Mouse (Mus musculus): Measurements from ENCODE around the gene Ldlrad3.

The Ldlrad3 gene

DNA sequence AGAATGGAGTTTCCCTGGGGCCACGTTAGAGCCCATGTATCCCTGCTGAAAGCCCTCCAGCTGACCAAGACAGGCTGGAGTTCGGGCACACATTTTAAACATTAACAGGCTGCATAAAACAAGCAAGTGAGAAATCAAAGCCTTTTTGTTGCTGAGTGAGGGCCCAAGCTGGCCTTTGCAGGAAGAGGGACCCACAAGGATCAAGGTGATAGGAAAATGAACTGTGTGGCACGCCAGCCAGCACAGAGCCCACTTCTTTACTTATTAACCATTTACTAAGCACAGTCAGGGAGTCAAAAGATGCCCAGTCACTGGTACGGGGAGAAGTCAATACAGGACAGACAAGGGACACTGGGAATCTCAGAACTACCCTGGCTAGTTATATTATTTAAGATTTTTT lies 218.6 kb downstream of the Ldlrad3 start:
- DNase-seq (ENCODE audit: low read depth in 1 of 2, low spot score in 2 of 2): no peak

DNA sequence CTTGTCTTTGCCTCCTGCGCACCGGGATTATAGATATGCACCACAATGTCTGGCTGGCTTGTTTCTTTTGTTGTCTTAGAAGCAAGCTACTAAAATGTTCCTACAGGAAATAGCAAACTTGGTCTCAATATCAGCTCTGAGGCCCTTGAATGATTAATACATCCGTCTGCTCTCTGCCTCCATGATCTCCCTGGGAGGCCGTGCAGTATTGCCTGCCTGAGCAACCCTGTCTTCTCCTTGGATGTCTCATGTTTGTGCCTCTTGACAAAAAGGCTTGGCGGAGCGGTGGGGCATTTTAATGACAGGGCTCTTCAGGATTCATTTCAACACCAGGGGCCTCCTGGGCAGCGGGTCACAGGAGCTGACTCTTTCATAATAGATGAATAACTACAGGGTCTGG lies 219.0 kb downstream of the Ldlrad3 start:
- no peak for DNase-seq (ENCODE audit: low read depth in 1 of 2, low spot score in 2 of 2)

DNA sequence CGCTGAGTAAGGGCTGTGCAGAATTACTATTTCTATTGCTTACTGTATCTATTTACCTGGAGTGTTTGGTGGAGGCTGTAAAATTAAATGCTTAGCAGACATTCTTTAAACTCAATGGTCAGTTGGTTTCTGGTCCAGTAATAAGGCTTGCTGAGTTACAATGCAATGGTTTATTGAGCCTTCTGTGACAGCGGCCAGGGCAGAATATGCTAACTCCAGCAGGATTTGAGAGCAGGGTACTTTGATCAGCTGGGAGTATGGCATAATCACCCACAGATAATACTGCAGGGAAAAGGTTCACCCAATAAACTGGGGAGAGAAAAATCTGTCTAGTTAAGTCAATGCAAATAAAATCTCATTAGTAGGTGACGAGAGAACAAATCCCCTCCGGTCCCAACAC lies 220.2 kb downstream of the Ldlrad3 start:
- no peak for DNase-seq (ENCODE audit: low read depth in 1 of 2, low spot score in 2 of 2)

DNA sequence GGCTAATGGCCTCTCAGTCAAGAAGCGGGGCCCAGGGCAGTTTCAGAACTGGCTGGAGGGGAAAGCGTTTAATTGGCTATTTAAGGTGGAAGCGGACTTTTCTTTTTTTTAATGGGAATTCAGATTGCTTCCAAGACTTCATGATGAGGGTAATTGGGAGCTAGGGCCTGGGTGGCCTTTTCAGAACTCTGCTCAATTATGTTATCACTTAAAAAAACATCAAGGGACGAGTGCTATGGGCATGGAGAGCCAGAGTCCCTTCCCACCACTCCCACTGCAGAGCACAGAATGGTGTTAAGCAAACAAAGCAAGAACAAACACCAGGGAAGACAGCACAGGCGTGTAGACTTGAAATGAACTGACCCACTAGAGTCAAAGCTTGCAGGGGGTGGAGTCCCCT lies 220.7 kb downstream of the Ldlrad3 start:
- DNase-seq (ENCODE audit: low read depth in 1 of 2, low spot score in 2 of 2): no peak

DNA sequence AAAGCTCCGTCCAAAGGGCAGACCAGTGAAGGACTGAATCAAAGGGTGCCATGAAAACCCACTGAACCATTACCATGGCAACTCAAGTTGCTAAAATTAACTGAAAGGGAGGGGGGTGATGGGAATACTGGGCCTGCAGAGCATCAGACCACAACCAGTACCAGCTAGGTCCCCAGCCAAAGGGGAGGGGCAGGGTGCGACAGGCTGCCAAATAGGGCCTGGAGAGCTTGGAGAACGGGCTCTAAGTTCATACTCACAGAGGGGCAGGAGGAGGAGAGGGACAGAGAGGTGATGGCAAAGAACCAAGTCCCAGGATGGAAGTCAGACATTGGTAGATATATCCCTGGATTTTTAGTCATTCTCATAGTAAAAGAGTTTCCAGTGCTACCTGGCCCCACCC lies 222.8 kb downstream of the Ldlrad3 start:
- DNase-seq (ENCODE audit: low read depth in 1 of 2, low spot score in 2 of 2): no peak

DNA sequence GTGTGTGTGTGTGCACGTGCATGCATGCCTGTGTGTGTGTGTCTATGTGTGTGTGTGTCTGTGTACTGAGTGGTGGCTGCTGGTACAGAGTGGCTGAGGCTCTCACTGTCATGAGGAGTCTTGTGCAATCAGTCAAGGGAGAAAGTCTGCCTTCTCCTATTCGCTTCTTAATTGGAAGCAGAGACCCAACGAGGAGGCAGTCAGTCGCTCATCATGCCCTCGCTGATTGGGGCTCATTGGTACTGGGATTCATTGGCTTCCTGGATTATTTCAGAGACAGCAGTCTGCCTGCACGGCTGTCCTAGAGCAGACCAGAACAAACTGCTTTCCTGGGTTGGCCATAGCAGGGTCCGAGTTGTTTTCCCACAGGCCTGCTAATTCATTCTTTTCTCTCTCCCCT lies 223.8 kb downstream of the Ldlrad3 start:
- DNase-seq (ENCODE audit: low read depth in 1 of 2, low spot score in 2 of 2): no peak

DNA sequence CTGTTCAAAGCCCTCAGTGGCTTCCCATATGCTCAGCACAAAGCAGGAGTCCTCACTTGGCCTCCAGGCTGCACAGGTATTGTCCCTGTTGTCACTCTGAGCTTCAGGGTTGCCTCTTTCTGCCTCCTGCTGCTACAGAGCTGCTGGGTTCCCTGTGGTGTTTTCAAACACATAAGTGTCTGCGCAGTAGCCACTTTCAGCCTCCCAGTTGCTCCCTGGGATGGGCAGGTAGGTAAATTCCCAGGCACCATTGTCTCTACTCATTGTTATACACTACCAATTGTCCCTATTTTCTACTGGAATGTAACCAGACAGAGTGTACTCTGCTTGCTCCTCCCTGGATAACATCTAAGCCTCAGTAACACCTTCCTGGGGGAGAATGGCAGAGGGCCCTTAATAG lies 224.8 kb downstream of the Ldlrad3 start:
- no peak for DNase-seq (ENCODE audit: low read depth in 1 of 2, low spot score in 2 of 2)

DNA sequence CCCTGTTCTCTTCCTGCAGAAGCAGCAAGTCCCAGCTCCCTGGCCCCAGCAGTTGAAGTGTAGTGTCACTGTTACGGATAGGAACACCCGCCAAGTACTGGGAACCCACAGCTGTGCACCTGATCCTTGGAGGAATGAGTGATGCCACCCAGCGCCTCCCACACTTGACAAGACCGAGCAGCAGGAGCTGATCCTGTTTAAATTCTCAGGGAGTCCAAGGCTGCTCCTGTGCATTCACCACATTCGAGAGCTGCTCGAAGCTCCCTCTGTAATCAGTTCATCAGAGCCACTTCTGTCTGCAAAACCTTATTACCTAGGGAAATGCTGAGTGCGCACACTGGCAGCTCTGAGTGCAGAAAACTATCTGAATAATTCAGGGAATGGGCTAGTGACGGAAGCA lies 225.5 kb downstream of the Ldlrad3 start:
- no peak for DNase-seq (ENCODE audit: low read depth in 1 of 2, low spot score in 2 of 2)

DNA sequence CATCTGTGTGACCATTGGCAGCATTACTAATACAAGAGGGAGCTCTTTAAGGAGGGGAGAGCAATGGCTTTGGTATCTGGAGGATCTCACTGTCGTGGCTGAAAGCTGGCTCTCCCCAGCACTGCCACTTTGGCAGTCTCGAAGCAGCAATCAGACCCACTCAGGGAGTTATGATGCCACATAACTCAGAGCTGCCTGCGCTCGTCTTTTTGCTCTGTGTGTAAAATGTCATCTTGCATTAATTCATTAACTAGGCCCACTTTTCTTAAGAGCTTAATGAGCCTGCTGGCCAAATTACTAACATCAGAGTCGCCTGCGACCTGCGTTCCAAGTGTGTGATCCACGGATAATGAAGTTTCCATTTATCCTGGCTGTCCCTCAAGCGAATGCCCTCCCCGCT lies 230.1 kb downstream of the Ldlrad3 start:
- no peak for DNase-seq (ENCODE audit: low read depth in 1 of 2, low spot score in 2 of 2)

DNA sequence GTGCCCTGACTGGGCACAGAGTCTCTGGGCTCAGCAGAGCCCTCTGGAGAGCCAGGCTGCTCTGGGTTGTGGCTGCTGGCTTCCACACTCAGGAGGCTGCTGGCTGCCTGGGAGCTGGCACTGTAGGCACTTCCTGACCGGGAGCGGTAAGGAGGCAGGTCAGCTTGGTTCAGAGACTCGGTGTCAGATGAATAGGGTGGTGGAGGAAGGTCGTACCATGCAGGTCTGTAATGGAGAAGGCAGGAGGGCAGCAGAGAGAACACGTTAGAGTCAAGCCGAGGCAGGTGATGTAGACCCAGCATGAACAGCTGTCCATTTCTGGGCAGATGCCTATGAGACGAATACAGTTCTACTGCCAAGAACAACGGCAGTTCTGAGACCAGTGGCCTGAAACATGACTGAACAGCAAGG lies 233.2 kb downstream of the Ldlrad3 start:
- DNase-seq (ENCODE audit: low read depth in 1 of 2, low spot score in 2 of 2): no peak

DNA sequence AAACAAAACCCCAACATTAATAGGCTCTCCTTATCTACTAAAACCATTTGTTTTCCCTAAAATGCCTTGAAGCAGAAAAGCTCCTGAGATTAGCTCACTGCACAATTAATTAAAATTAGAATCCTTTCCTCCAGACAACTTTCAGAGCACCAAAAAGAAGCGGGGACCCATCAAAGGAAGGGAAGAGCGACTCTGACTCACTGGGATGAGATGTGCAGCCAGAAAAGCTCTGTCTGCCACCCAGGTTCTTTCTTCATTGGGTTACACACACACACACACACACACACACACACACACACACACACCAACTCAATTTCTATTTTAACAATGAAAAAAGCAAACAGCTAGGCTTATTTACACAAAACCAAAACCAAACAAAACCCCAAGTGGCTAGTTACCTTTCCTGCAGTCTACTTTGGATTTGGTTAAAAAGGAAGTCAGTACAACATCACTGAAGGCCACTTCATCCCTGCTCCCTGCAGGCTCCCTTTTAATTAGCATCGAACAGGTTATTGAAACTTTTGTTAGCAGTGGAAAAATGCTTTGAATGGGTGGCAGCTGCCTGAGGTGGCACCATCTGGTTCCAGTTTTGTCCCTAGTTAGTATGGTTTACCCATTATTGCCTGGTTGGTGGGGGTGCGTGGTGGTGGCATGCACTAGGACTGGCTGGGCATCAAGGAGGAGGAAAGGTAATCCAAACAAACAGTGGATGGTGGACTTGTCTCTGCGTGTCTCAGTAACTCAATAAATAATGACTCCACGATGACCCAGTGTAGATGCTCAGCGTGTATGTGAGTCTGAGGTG lies 235.3 kb downstream of the Ldlrad3 start:
- no peak for DNase-seq (ENCODE audit: low read depth in 1 of 2, low spot score in 2 of 2)

DNA sequence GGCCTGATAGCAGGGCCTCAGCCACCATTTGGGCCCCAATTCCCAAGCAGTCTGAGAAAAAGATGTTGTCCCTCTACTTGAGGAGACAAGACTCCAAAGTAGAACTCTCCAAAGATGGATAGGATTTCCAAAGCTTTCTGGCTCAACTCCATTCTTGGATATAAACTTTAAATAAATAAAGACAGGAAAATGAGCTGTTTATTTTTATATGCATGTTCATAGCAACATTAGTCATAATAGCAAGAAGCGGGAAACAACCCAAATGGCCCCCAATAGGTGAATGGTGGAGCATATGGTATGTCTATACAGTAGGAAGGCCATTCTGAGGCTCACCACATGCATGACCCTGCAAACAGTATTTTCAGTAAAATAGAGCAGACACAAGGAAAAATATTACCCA lies 251.2 kb downstream of the Ldlrad3 start:
- DNase-seq (ENCODE audit: low read depth in 1 of 2, low spot score in 2 of 2): no peak

DNA sequence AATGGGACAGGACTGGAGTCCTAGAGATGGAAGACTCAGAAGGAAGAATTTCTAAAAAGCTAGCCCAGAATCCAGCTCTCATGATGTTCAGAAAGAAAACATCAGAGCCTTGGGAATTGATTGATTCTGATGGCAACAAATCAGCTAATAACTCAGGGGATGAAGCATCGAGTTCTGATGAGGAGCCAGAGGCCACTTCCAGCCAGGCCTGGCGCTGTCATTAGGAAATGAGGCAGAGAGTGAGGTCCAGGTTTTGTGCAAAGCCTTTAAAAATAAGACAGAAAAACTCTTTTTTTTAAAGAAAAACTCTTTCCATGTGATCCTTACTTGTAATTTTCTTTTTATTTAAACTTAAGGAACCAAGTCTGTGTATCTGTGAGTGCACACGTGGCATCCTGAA lies 252.9 kb downstream of the Ldlrad3 start:
- no peak for DNase-seq (ENCODE audit: low read depth in 1 of 2, low spot score in 2 of 2)

DNA sequence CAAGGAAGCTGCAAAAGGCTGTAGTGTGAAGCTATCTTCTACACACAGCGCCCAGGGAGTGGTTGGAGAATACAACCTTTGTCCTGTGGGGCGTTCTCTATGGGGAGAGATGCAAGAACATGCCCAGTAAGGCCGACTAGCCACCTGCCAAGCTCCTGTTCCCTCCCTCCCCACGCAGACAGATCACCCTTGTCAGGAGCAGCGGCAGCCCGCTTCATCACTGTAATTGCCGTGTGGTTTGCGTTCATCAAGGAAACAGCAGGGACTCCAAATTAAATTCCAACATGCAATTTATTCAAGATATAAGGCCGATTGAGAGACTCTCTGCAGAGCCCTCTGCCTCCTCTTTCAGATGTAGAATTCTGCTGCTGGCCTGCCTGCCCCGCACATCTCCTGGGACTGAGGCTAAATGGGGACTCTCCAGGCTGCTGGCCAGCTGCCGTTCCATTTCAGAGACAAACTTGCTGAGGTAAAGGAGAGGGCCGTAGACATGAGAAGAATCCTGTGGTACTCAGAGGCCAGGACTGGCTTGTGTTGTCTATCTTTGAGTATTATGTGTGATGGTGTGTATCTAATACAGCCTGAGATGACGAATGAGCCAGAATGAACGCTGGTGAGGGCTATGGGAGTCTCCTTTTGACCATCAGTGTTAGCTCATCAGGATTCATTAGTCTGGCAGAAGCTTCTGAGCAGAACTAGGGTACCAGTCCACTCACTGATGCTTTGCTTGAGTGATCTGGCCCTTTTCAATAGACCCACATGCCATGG lies 253.8 kb downstream of the Ldlrad3 start:
- no peak for DNase-seq (ENCODE audit: low read depth in 1 of 2, low spot score in 2 of 2)

DNA sequence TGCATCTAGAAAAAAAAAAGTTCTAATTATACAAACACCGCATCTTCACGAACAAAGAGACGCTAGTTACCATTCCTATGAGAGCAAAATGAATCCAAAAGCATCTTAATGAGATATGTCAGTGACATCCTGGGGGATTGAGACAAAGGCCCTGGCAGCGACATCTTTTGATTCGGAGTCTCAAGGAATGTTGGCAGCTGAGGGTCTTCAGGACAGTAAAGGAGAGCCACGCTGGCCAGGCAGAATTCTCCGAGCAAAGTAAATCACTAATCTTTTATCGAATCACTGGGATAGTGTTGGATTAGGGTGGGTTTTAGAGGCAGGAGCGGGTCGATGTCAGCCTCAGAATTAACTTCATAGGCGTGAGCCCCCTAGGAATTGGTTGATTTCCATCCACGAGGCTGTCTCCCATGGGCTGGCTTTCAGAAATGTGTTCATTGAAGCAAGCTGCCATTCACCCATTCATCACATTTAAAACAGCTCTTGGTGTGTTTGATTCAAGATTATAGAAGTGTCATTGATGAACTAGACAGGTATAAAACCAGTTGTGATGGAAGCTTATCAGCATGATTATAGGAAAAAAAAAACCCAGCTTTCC lies 260.5 kb downstream of the Ldlrad3 start:
- no peak for DNase-seq (ENCODE audit: low read depth in 1 of 2, low spot score in 2 of 2)

DNA sequence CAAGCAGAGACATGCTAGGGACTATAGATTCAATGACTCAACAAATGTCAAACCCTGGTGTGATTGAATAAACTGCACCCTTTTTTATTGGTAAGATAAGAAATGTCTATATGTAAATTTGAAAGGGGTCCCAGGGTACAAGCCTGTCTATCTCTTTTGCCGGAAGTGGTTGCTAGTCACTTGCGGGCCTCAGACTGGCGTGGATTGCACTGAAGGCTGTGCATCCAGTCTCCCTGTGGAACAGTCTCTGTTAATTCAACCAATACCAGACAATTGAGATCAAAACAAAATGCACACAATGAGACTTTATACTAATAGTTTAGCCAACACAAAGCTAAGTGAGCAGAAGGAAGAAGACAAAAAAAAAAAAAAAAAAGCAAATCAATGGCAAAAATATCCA lies 261.0 kb downstream of the Ldlrad3 start:
- DNase-seq (ENCODE audit: low read depth in 1 of 2, low spot score in 2 of 2): no peak

DNA sequence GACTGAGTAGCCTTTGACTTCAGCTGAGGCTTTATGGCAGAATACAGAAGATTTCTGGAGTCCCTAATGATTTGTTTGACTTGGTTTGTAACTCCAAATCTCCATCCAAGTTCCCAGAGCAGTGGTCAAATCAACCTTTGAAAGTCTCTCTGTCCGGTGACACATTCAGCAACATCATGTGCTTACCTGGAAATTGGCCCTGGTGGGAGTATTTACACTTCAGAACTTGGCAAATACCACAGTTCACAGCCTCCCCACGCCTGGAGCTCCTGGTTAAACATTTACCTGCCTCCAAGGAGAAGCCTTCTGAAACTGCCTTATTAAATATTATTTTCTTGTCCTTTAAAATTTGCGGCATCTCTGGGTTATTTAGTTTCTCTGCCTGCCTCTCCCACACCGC lies 263.0 kb downstream of the Ldlrad3 start:
- DNase-seq (ENCODE audit: low read depth in 1 of 2, low spot score in 2 of 2): no peak

DNA sequence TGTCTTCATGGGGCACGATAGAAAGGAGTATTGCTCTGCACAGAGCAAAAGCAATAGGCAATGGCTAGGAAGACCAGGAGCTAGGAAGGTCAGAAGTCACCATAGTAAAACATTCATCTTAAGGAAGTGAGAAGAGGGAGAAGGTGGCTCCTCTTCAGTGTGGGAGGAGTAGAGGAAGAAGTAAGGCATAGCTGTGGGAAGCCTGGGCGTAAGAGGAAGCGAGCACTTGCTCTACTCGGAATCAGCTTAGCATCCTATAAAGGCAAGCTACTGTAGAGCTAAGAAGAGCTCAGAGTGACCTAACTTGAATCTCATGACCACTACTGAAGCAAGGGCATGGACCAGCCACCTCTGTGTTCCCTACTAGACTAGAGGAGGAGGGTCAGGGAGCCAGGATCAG lies 263.9 kb downstream of the Ldlrad3 start:
- peak in 1 of 2 experiments; percentile 7 for DNase-seq (ENCODE audit: low read depth in 1 of 2, low spot score in 2 of 2)

DNA sequence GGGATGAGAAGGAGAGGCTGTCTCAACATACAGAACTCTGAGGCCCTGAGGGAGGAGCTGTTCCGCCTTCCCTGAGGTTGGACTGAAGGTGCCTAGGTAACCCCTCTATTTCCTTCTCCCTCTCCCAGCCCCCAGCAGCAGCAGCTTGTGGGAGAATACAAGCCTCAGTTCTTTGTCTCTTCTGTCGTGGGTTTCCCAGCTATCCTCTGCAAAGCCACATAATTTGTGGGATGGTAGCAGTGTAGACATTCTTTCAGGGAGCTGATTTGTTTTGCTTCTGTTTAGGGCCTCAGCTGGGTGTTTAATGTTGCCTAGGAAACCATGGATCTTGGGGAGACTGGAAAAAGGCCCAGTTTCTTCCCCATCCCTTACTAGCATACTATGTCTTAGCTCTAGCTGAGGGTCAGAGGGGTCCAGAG lies 266.0 kb downstream of the Ldlrad3 start:
- DNase-seq (ENCODE audit: low read depth in 1 of 2, low spot score in 2 of 2): no peak

DNA sequence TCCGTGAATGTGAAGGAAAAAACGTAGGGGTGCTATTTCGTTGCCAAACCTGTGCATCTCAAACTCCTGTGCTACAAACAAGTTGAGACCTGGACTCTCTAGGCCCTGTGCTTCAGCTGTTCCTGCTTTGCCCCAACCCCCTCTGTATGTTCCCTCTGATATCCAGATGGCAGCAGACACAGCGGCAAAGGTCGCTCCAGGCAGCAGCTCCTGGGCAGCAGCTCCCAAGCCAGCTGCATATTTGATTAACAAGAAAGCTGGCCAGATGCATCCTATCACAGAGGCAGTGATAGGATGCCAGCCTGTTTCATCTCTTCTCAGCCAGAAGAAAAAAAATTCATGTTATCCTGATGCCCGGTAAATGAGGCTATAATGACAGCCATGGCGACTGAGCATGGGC lies 267.7 kb downstream of the Ldlrad3 start:
- no peak for DNase-seq (ENCODE audit: low read depth in 1 of 2, low spot score in 2 of 2)

DNA sequence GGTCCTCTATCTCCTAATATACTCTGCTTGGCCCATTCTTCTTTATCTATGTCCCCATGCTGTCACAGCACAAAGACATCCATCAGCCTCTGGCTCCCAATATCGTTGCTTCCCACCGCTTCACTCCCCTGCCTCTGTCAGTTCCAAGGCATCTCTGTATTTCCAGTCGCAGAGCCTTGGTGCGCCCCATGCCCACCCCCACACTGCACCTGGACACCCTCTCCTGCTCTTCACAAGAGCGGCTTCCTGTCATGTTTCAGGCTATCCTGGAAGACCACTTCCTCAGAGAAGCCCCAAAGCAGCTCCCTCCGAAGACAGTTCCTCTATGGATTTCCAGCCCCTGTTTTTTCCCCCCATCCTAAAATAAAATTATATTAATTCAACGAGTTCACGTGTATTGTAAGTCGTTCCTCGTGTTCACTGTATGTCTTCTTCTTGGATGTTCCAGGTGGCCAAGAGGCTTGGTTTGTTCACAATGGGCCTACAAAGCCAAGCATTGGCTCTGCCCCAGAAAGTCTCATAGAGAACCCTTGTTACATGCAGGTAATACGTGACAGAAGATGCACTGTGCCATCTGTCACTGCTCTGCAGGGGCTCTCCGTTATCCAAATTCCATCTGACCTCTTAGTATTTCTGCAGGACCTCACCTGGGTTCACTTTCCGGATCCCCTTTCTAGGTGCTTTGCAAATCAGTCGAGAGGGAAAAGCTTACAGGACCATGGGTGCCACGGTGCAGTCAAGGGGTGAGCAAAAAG lies 276.7 kb downstream of the Ldlrad3 start:
- DNase-seq (ENCODE audit: low read depth in 1 of 2, low spot score in 2 of 2): no peak

DNA sequence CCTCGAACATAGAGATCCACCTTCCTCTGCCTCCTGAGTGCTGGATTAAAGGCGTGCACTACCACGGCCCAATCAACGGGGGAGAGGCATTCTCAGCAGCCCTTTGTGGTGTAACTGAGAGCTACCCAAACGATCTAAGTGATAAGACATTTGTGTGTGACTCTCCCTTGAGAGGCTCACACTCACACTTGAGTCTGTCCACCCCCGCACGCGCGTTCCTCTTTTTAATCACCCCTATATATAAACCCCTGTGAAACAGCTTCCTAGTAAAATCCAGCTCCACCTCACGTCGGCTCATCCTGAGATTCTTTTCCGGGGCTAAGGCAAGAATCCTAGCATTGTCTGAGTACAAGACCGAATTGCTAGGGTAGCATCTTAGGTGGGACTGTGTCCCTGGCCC lies 277.4 kb downstream of the Ldlrad3 start:
- DNase-seq (ENCODE audit: low read depth in 1 of 2, low spot score in 2 of 2): no peak
